Mouse (Mus musculus): ENCODE measurements around the gene Itsn2.

DNA sequence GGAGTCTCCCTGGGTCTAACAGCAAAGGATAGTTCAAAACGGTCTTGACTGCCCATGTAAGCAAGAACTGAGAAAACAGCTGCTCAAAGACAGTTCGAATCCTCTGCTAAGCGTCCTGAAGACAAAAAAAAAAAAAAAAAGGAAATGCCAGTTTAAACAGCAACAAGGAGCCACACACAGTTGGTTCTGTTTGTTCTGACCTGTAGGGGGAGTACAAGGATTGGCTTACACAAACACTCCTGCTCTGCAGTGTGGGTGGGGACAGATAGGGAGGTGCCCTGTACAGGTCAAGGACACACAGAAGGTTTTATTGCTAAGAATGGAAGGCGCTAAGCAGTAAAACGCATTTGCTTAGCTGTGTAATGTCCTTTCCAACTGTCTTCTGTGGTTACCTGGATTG, 20.6 kb upstream of the Itsn2 start:
- no peak for TF ChIP-seq TAL1 (IDR thresholded peaks at IDR 0.05; ENCODE audit: low read length)
- TF ChIP-seq GATA1 (IDR thresholded peaks at IDR 0.05; ENCODE audit: low read length), result no peak

Data from erythroblast, embryonic 14.5 days (primary cell).